Comparison of ENCODE assay signal across 24 mouse cellular contexts in genomic region chr7:101119391-101119790, GRCm38 (mm10). TPM values are rescaled to one million over a fixed set of nuclear protein-coding genes. Genes with fewer than 3 reads are reported as not detected.
DNase-seq lines count a peak whose midpoint lies in the region; ATAC-seq and TF ChIP-seq lines count a peak whose summit lies in the region.
"Had no signal": no experiment of that assay in that cellular context is flagged by ENCODE, and none has a peak within 500 bp of the region (broad histone marks: within the 10 kb centered on the region; RNA-seq: fewer than 3 reads in every experiment).

No protein-coding gene starts in this region.

- peak overlapping the region; percentile 25; the same call in 1 of the 2 replicates for H3K27ac ChIP-seq in kidney, postnatal 0 days
- no peak overlapping the region for H3K27ac ChIP-seq in kidney, embryonic 16.5 days (ENCODE audit: low read length)
- H3K27ac ChIP-seq in spleen, adult 2 months (ENCODE audit: insufficient read depth, low read length) = peak overlapping the region; percentile 8; the same call in 1 of the 2 replicates
- H3K27ac ChIP-seq: forebrain, embryonic 10.5 days; forebrain, embryonic 13.5 days; heart, embryonic 10.5 days; heart, embryonic 13.5 days; hindbrain, embryonic 12.5 days; hindbrain, embryonic 15.5 days had no signal

- H3K9ac ChIP-seq in kidney, postnatal 0 days (ENCODE audit: low read depth, low read length) = no peak overlapping the region
- no peak overlapping the region for H3K9ac ChIP-seq in kidney, embryonic 16.5 days (replicated peaks; ENCODE audit: low read length)
- H3K9ac ChIP-seq: forebrain, embryonic 13.5 days; heart, embryonic 13.5 days; hindbrain, embryonic 12.5 days; hindbrain, embryonic 15.5 days had no signal

- H3K27me3 ChIP-seq in kidney, postnatal 0 days (ENCODE audit: insufficient read depth, low read length) = no peaks in the 10 kb centered on the region
- H3K27me3 ChIP-seq in kidney, embryonic 16.5 days (ENCODE audit: insufficient read depth, low read length) = no peaks in the 10 kb centered on the region
- no peaks in the 10 kb centered on the region for H3K27me3 ChIP-seq in spleen, adult 2 months (ENCODE audit: control insufficient read depth, insufficient read depth, low read length)
- H3K27me3 ChIP-seq: CH12.LX; forebrain, embryonic 13.5 days; heart, embryonic 13.5 days; hindbrain, embryonic 12.5 days; hindbrain, embryonic 15.5 days; Patski had no signal

- no peak overlapping the region for H3K4me3 ChIP-seq in kidney, postnatal 0 days (replicated peaks; ENCODE audit: low read depth, low read length)
- H3K4me3 ChIP-seq in kidney, embryonic 16.5 days (ENCODE audit: low read length) = no peak overlapping the region
- no peak overlapping the region for H3K4me3 ChIP-seq in spleen, adult 2 months (ENCODE audit: extremely low read depth, insufficient read depth, insufficient read length)
- H3K4me3 ChIP-seq: forebrain, embryonic 10.5 days; forebrain, embryonic 13.5 days; heart, embryonic 10.5 days; heart, embryonic 13.5 days; hindbrain, embryonic 12.5 days; hindbrain, embryonic 15.5 days had no signal

- no peak for TF ChIP-seq CTCF in kidney, postnatal 0 days (IDR thresholded peaks at IDR 0.05; ENCODE audit: low read depth)
- no peak for TF ChIP-seq CTCF in spleen, adult 2 months (IDR thresholded peaks at IDR 0.05; ENCODE audit: extremely low read depth, insufficient read depth, insufficient read length, insufficient replicate concordance)

- DNase-seq in heart, adult 8-10 months (ENCODE audit: low spot score) = peak; percentile 17
- no peak for DNase-seq in heart, postnatal 14 days
- DNase-seq in kidney, postnatal 0 days (ENCODE audit: low spot score) = peak; percentile 71
- no peak for DNase-seq in spleen, adult 2 months (ENCODE audit: low read depth in 1 of 2, low spot score in 2 of 2)
- no peak for DNase-seq in spleen, postnatal 36 days (ENCODE audit: low spot score in 2 of 2)
- DNase-seq: adrenal gland, postnatal 10 days; adrenal gland, postnatal 36 days; B cell, adult 2 months; cerebellum, adult 18-20 months; cerebellum, adult 9-10 months; cerebellum, postnatal 14 days; gastrocnemius, postnatal 10 days; gastrocnemius, postnatal 36 days had no signal

- TF ChIP-seq POLR2A in spleen, adult 2 months (IDR thresholded peaks at IDR 0.05; ENCODE audit: low read depth, low read length) = no peak

- no peak overlapping the region for H3K4me2 ChIP-seq in kidney, postnatal 0 days (ENCODE audit: low read length)
- H3K4me2 ChIP-seq in kidney, embryonic 16.5 days (replicated peaks; ENCODE audit: low read depth, low read length) = no peak overlapping the region
- H3K4me2 ChIP-seq: forebrain, embryonic 13.5 days; heart, embryonic 13.5 days; hindbrain, embryonic 12.5 days; hindbrain, embryonic 15.5 days had no signal

- no peaks in the 10 kb centered on the region for H3K9me3 ChIP-seq in kidney, postnatal 0 days (replicated peaks; ENCODE audit: low read length)
- H3K9me3 ChIP-seq in kidney, embryonic 16.5 days (ENCODE audit: low read length) = no peaks in the 10 kb centered on the region
- H3K9me3 ChIP-seq: forebrain, embryonic 10.5 days; forebrain, embryonic 13.5 days; G1E; heart, embryonic 10.5 days; hindbrain, embryonic 12.5 days; hindbrain, embryonic 15.5 days had no signal

- no peak for ATAC-seq in kidney, postnatal 0 days (replicated peaks; ENCODE audit: low FRiP score, low read depth)
- ATAC-seq in kidney, embryonic 16.5 days (ENCODE audit: low FRiP score, low TSS enrichment) = no peak
- ATAC-seq: forebrain, embryonic 13.5 days; forebrain, embryonic 16.5 days; Patski had no signal

- intact Hi-C loops in heart, postnatal 14 days (cut with DNase I) = loop anchor here (5.0 kb wide), 1 partner anchor 38 kb away; no protein-coding TSS in a partner anchor

- no peaks in the 10 kb centered on the region for H3K36me3 ChIP-seq in kidney, postnatal 0 days (ENCODE audit: insufficient read depth, low read length)
- peaks cover 38% of the 10 kb centered on the region for H3K36me3 ChIP-seq in kidney, embryonic 16.5 days (ENCODE audit: insufficient read depth, low read length)
- H3K36me3 ChIP-seq in spleen, adult 2 months (ENCODE audit: control insufficient read depth, insufficient read depth, low read length) = peaks cover 30% of the 10 kb centered on the region

- H3K4me1 ChIP-seq in kidney, postnatal 0 days (replicated peaks; ENCODE audit: insufficient read depth, low read length) = no peaks in the 10 kb centered on the region
- H3K4me1 ChIP-seq in kidney, embryonic 16.5 days (ENCODE audit: insufficient read depth, low read length) = no peaks in the 10 kb centered on the region
- H3K4me1 ChIP-seq in spleen, adult 2 months (ENCODE audit: control insufficient read depth, insufficient read depth, insufficient read length) = peaks cover 7% of the 10 kb centered on the region; the same call in 1 of the 2 replicates
- H3K4me1 ChIP-seq: forebrain, embryonic 10.5 days; forebrain, embryonic 13.5 days; heart, embryonic 10.5 days; hindbrain, embryonic 12.5 days had no signal

- 54% methylated on average over 7 of the region's 7 CpGs for WGBS in kidney, postnatal 0 days
- WGBS in kidney, embryonic 16.5 days = 77% methylated on average over 7 of the region's 7 CpGs
- 84% methylated on average over 7 of the region's 7 CpGs for WGBS in spleen, adult 2 months

RNA-seq across cellular contexts. Expression of gene Fchsd2, which starts 26.7 kb away (rescaled TPM):
- 10 to 100 TPM; 17.2 to 23.8 (median 19.1) TPM for total RNA-seq in heart, adult 8-10 months (2022)
- 10 to 100 TPM; 28.9 to 31.3 TPM for total RNA-seq in heart, postnatal 14 days (2021)
- polyA plus RNA-seq in kidney, postnatal 0 days (2015; fragmentation: Nextera tagmentation; extraction: Ambion mirVana) = 15.9 and 16.5 TPM in 2 replicates
- polyA plus RNA-seq in kidney, embryonic 16.5 days (2015; fragmentation: Nextera tagmentation; extraction: Ambion mirVana) = 24.6 and 28.5 TPM in 2 replicates
- 20.2 and 21.5 TPM in 2 replicates for polyA plus RNA-seq in spleen, adult 2 months (2012; rRNA removed)

Comparison
In these comparisons a context has a peak if more than half of its experiments do, and no peak if none do; other contexts are left out.
1. DNase-seq: peak in heart, adult 8-10 months (single experiment) and kidney, postnatal 0 days (single experiment); none in heart, postnatal 14 days (0 of 2), spleen, adult 2 months (0 of 2) and spleen, postnatal 36 days (0 of 2).